Mouse (Mus musculus) ES-Bruce4 (cell line): ENCODE data around the gene Cebpz.

ENCODE experiments used
- CTCF ChIP-seq: IDR thresholded peaks from one replicate; pipeline ENCODE4 v1.8.1; 2011; ENCODE audit warnings: low read depth, low read length
- EP300 ChIP-seq: IDR thresholded peaks from 2 replicates; pipeline ENCODE4 v1.6.1; 2011; ENCODE audit warnings: low read depth, low read length; ENCODE audit not compliant: insufficient read depth
- POLR2A ChIP-seq: IDR thresholded peaks from one replicate; pipeline ENCODE4 v1.8.1; 2011; ENCODE audit warnings: low read length; ENCODE audit not compliant: insufficient read depth

- TF ChIP-seq POLR2A (no peak), CTCF (no peak), EP300 (no peak)
Measured at GRCm38 (mm10) chr17:78881878-78882304, 55.0 kb downstream of the Cebpz start.
